Mouse (Mus musculus) R1 (cell line): ENCODE results near the gene Uts2b.
"Not testable (repeated sequence)": the region's sequence is repeated elsewhere in the genome, so short reads cannot be mapped to it uniquely, and the experiment has no call there.

Source experiments
- DNase-seq: peaks from one replicate; pipeline ENCODE4 v3.0.0-alpha.2; 2018; ENCODE audit warnings: low read depth, low spot score

The Uts2b gene

DNA sequence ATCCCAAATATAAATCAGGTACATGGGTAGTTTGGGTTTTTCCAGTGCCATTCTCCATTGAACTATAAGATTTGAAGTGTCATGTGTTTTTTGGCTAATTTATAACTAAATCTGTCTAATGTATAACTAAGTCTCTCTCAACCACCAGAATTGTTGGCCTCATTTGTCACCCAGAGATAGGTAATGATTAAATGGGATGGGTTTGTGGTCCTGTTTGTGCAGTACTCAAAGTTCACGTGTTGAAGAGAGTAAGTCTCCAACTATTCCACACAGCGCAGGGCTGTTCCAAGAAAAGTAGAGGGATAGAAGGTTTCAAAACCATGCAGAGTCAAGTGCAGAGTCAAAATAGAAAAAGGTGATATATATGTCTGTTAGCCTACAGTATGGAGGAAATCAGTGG is 5.3 kb upstream of the Uts2b start:
- DNase-seq = no peak

DNA sequence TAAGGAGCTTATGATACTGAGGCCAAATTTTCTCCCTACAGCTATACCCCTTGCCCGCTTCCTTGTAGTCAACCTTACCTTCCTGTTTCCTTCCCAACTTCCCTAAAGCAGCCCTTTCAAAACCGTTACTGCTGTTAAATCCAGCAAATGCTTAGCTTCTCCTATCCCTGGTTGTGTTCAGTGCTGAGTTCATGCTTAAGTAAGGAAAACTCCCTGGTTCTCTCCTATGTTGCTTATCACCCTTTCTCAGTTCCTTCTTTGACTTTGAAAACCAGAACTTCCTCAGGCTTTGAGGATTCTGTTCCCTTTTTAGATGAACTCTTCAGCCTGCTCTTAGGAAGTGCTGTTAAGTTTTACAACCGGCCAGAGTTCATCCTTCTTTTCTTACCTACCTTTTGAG is 4.1 kb upstream of the Uts2b start:
- DNase-seq = no peak

DNA sequence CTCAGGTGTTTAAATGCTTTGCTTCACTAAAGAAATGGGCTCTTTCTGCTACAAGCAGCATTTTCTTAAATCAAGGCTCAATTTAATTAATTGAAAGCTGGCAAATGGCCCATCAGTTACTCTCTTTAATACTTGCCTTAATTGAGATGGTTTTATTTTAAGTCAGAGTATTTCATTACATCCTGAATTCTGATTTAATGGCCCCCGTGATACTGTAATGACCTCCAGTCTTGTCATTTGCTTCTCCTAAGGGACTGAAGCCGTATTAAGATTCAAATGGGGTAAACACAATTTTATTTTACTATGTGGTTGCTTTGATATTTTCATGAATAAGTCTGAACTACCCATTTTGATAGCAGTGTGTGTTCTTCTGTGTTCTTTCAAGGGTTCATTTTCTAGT is 661 bp upstream of the Uts2b start:
- DNase-seq = no peak

DNA sequence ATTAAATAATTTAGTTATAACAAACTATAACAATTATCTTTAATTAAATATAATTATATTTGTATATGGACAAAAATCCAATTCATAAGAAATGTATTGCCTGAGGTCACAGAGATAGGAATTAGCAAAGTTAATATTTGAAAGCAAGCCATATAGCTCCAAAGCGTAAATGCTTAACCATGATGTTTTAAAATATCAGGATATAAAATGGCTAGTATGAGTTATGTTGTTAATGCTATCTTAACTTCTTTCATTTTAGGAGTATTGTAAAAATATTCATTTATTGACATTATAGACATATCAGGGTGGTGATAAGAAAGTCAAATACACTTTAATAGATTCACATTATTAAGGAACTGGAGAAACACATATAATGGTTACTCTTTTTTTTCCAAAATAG is 10.0 kb downstream of the Uts2b start:
- DNase-seq = no peak

DNA sequence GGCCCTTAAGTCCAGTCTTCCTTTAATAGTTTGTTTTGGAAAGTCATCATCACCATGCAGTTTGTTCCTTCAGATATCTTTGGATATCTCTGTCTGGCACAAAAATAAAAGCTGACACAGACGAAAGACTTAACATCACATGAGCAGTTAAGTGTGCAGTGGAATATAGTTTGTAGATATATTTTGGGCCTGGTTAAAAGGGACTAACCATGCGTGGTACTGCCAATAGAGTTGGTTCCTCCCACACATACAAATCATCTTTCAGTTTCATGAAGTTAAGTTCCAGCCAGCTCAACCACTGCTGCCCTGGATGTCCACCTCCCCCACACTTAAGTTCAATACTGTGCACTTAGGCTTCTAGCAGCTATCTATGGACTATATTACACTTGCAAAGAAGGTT is 15.6 kb downstream of the Uts2b start:
- DNase-seq = no peak

DNA sequence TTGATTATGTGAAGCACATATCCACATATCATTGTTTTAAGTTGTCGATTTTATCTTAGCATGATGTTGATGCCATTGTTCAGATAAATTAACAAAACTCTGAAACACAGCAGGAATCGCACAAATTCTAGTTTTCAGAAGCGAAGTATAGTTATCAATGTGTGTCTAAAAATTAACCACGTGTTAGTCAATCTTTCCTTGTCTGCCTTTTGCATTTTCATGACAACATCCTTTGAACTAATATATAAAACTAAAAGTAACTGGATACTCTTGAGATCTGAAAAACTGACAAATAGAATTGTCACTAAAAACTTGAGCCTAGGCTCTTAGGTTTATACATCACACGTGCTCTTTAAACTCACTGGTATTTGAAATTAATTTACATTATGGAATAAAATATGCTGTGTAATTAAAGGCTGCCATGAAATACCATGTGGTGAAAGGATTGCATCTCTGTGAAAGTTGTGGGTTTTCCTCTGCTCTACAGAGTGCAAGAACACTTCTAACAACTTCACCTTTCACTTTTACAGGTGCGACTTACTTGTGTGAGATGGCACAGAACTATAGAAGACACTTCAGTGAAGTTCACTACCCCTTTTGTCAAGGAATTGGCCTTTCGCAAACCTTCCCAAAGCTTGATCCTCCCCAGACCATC is 20.0 kb downstream of the Uts2b start:
- DNase-seq = no peak

DNA sequence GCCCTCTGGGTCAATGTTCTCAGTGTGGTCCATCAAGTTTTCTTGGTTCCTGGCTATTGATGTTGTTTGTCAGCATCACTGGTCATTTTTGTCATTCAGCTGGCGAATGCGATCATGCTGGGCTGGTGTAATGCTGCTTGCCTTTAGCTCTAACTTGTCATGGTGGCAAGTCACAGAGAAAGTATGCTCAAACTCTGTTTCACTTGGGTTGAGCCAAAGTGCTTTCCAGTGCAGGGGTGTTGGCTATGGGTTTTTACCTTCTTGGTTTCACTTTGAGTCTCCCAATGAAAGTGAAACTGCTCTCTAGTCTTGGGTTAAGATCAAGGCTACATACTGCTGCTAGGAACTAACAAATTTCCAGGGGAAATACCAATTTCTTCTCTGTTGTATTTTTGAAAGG is 20.8 kb downstream of the Uts2b start:
- no peak for DNase-seq

DNA sequence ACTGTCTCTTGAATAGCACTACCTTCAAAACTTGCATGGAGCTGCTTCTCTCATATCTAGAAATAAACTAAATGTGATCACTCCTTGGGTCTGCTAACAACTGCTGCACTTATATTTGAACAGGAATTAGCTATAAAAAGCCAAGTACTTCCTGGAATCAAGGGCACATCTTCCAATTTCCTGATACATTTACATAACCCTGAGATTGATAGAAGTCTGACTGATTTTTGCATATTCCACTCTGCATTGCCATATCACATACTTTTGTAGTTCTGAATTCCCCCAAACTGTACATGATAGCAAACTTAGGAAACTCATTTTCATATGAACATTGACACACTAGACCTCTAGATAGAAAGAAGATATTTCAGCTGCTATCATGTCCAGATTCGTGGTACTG is 21.7 kb downstream of the Uts2b start:
- DNase-seq = no peak

DNA sequence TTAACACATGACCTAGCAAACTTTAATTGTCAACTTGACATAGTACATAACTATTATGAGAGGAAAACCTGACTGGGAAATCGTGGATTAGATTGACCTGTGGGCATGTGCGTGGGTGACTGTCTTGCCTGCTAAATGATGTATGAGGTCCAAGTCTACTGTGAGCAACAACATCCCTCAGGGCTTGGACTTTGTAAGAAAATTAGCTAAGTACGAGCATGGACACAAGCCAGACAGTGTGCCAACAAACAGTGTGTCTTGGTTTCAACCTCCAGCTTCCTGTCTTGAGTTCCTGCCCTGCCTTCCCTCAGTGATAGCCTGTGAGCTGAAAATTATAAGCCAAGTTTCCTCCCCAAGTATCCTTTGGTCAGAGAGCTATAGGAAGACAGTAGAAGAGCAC is 22.5 kb downstream of the Uts2b start:
- no peak for DNase-seq

DNA sequence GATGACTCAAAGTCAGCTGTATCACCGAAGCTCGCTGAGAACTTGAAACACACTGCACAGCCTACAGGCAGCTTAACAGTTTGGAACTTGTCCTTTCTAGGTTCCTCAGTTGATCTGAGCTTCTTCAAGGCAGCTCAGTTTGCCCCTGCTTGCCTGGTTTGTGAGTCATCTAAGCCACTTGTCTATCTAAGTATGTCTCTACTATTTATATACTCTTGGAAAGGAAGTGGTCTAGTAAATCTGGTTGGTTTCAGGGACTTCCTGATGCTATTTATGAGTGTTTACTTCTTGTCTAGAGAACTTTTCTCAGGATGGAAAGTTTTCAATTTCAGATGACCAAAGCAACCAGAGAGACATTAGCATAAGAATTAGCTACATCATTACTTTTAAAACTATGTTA is 43.6 kb downstream of the Uts2b start:
- DNase-seq = no peak

DNA sequence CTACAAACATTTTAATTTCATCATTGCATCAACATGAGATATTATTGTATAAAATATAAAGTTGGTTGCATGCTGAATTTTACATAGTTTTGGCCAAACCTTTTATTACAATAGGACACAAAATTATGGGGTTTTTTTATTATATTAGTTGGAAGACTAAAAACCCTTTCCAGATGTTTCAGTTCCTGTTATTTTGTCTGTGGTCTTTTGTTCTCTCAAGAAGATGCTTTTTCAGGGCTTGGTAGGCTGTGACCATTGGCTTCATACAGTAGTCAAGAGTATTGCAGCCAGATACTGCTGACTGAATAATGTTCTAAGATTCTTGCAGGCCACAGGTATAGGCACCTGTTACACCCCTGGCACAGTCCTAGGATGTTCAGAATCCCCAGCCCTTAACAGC is 48.0 kb downstream of the Uts2b start:
- DNase-seq = no peak

DNA sequence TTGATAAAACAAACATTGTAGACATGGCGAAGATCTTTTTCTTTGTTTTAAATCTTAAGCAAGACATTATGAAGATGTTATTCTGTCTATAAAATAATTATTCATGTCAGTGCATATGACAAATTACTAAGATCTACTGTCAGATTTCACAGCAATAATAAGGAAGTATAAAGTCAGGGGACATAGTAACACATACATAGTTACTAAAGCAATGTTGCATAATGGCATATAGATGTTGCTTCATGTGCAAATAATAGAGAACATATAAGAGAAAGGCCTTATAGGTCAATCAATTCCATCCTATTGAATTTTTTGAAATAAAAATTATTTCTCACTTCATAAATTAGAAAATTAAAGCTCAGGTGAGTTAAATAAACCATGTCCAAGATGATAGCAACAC is 50.9 kb downstream of the Uts2b start:
- DNase-seq = no peak

DNA sequence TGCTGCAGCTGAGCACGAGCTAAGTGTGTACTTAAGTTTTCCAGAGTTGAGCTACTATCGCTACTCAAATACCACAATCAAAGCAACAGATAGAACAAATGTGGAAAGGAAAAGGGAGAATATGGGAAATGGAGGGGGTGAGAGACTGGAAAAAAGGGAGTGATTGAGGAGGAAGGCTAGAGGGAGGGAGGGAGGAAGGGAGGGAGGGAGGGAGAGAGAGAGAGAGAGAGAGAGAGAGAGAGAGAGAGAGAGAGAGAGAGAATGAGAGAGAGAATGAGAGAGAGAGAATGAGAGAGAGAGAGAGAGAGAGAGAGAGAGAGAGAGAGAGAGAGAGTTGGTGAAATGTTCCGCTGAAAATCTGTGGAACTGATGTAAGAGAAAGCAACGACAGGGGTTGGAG is 62.9 kb downstream of the Uts2b start, which contains the start of gene Ostn:
TSS of gene Ostn (plus strand) at position 301 of the 400 bp plus-strand sequence.
- DNase-seq = not testable (repeated sequence)
